Mouse (Mus musculus) regulatory T cell (primary cell): ENCODE results near the gene Vrk1.

Experiments
- in situ Hi-C: fragments of 300-600 bp; cut with MboI, MseI; formaldehyde crosslinking; loops from one replicate; pipeline ENCODE4 v1.15.1; 2025; ENCODE audit warnings: high pct_unique_total_duplicates

Vrk1 gene

DNA sequence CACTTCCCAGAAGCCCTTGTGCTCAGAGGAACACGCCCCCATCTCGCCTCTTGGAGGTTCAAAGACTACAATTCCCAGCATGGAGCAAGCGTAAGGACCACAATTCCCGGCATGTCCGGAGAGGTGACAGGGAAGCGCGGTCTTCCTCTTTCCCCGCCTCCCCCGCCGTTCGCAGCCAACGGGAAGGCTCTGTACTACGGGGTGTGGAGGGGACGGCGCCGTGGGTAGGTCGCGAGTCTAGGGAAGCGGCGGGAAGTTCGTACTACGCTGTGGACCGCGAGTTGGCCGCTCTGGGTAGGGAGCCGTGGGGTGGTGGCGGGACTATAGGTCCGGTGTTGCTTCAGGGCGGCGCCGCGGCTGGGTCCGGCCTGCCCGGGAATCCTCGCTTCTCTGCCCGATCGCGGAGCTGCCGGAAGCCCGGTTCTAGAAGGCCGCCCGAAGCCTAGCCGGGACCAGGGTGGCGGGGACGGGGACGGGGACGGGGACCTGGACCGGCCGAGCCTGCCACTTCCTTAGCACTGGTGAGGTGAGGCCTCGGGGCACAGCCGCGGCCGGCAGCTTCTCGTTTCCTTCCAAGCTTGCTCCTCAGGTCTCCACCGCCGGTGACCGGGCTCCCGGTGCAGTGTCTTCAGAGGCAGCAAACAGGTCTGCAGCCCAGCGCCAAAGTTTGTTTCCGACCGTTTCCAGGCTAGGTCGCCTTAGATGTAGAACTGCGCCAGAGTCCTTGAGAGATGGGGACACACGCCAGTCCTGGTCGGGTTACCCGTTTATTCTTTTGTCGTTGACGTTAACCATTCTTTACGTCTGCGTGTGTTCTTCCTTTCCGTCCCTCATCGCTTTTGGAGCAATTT is at the start of gene Vrk1:
TSS of gene Vrk1 (plus strand) at position 164 of the 851 bp plus-strand sequence.
- in situ Hi-C loops, result no loop called here

DNA sequence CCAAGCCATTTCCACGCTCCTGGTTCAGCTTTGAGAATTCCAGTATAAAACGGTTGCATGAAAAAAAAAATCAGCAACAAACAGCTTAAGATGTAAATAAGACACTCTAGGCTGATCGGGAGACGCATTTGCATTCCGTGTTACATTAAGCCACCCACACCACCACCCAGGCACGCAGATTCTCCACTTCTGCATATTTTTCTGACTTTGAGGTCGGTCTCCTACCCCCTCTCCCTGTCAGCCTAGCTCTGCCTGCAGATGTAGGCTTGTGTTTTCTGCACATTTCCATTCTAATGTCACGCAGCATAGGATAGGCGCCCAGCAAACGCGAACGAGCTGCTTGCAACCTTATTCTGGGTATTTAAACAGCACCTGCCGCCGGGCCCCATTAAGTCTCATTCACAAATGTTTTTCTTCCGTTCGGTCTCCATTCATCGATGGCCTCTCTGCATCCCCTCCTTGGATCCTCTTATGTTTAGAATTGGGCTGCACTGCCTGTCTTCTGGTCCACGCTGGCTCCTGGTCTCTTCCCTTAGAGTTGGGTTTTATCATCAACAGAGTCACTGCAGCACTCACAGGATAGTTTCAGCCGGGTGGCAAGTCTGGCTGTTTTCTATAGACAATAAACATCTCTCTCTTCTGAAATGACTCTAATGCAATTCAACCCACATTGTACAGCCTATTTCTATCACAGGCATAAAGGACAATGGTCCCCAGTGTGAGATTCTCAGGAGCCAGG is 49.3 kb upstream of the Vrk1 start:
- in situ Hi-C loops, result loop anchor here (5.0 kb wide), 1 partner anchor 67 kb away; no protein-coding TSS in a partner anchor

DNA sequence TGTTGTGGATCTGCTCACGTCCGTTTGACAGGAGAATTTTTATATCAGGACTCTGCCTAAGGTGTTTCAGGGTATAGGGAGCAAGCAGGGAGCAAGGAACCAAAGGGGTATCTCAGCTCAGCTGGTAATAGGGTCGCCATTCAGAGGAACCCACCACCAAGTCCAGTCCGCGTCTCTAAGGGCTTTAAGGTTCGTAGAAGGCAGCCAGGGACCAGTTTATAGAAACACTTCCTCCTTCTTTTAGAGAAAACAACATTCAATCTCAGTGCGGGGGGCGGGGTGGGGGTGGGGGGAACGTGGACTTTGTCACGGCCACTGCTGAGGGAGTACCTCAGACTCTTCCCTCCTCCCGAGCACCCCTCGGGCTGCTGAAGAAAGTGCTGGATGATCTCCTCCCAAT is 48.4 kb upstream of the Vrk1 start:
- in situ Hi-C loops, result loop anchor here (5.0 kb wide), 1 partner anchor 66 kb away; no protein-coding TSS in a partner anchor

DNA sequence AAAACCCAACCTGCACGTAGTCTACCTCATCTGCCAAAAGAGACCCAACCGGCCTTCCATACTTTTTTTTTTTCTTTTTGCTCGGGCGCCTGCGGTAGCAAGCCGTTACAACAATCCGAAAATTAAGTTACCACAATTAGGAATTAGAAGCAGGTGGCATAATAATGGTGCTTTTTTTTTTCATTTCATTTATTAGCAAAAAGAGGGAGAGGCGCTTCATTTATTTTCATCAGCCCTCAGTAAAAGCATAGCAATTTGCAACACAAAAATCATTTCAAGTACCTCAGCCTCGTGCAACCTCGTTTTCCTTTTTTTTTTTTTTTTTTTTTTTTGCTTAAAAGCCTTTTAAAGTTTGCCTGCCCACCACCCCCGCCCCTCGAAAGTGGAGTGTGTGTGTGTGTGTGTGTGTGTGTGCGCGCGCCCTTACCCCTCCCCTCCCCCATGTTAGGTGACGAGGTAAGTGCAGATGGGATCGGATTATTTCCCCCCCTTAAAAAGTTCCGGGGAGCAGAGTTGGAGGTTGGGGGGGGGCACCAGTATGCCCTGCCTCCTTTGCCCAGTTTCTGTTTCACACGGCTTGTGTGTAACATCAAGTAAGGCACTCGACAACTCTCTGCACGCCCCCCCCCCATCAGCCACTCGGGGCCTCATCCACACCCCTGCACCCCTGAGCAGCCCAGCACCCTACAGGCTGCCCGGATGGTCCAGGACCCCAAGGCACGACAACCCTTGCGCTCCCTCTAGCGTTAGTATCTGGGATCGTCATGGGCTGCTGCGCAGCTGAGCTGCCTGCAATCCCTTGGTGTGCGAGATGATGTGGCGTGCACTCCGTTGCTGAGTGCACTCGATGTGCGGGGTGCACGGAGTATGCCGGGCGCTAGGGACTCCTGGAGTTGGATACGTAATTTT is 47.7 kb upstream of the Vrk1 start:
- in situ Hi-C loops, result loop anchor here (5.0 kb wide), 1 partner anchor 65 kb away; no protein-coding TSS in a partner anchor

DNA sequence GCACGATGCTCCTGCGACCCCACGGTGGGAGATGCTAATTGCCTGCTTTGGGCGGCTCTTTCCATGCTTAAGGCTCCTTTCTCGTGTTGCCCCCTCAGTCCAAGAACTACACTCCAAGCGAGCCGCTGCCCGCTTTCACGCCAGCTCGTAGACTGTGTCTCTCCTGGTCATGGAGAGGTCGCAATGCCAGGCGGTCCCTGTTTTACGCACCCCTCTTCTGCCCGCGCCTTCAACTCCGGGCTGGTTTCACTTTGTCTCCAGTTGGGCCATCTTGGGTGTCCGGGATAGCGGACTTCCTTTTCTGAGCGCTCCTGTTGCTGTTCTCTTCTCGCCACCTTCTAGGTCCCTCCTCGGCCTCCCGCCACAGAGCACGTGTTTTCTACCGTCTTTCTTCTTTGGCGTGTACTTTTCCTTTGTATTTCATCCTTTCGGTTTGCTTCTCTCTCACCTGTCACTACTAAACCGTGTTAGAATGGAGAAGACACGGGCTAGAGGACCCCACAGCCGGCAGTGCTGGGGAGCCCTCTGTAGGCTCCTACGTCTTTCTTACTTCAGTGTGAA is 46.9 kb upstream of the Vrk1 start:
- in situ Hi-C loops, result loop anchor here (5.0 kb wide), 1 partner anchor 64 kb away; no protein-coding TSS in a partner anchor

DNA sequence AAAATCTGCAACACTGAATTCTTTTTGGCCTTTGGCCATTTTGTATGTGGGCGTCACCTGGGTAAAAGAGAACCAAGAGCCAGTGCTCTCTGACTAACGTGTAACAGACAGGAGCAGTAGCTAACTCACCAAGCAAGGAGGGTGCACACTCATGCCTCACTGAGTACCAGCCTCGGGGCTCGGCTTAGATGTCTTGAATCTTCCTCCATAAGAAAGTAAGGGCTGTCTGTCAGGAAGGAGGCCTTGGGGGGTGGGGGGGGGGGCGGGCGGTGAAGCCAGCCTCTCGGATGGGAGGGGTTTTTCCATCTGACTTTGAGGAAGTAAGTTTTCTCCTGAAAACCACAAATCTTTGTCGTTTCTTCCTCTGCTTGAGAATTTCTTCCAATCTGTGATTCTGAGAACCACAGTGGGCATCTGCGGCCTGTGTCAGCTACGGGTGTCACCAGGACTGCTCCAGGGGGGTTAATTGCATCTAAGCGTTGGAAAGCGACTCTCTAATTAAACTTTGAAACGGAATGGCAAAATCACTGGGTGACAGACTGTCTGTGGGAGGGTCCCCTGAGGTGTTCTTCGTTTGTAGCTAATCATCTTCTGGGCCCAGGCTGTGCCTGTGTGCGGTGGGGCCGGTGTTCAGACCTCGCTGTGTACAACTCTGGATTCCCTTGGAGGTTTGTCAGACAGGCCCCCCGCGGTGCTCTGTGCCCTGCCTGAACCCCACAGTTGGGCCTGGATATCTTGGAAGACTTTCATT is 43.0 kb upstream of the Vrk1 start:
- in situ Hi-C loops, result no loop called here

DNA sequence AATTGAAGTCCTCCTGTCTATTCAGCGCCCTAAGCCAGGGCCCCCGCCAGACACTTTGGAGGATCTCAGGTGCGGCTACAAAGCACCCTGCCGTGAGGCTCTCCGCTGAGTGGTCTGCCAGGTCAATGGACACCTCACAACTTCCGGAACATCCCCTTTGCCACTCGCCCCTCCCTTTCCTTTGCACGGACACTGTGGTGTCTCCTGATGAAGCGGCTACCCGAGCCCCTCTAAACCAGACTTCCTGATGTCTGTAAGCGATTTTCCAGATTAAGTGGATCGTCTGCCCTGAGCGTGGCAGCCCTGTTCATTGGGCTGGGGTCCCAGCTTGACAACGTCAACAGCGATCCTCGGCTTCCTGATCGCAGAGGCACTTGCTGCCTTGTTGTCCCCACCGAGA is 42.2 kb upstream of the Vrk1 start:
- in situ Hi-C loops, result no loop called here

DNA sequence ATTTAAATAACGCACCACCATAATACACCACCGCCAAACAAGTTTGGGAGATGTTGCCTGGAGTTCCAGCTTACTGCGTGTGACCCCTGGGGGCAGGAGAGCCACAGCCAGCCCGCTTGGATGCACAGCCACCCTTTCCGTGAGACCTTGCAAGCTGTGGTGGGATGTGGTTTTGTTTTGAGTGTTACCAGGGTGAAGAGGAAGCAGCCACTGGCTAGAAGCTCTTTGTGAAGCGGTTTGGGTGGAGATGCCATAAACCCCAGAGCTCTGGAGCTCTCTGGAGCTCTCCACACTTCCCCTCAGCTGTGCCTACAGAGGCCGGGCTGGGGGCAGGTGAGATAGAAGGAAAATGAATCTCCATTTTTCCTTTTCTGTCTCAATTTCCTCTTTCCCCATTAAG is 38.8 kb upstream of the Vrk1 start:
- in situ Hi-C loops, result no loop called here

DNA sequence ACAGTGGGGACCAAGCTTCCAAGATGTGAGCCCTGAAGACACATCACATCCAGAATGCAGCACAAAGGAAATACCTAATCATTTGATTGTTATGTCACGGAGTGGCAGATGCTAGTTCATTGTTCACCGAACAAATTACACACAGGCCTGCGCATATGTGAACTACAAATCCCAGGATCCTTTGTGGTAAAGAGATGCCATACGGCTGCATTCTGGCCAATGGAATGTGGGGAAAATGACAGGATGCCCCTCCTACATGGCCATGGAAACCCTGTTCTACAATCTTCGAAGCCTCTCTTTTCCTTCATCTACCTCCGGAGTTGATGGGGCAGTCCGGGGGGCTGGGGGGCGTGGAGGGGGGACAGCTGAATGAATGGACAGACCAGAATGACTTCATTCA is 37.4 kb upstream of the Vrk1 start:
- in situ Hi-C loops, result no loop called here

DNA sequence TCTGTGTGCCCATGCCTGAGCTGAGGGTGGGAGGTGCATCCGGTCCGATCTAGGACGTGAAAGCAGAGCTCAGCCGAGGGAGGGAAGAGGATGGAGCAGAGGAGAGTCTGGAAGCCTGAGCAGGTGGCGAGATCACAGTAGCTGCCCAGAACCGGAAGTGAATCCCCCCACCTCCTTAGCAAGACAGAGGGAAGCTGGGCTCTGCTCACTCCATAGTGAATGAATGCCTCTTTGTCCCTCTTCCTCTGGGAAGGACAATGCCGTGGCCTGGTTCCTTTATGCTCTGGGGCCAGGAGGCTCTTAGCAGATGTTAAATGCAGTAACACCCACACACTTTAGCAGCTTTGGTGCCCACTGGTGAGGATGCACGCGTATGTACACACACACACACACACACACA is 36.3 kb upstream of the Vrk1 start:
- in situ Hi-C loops, result no loop called here

DNA sequence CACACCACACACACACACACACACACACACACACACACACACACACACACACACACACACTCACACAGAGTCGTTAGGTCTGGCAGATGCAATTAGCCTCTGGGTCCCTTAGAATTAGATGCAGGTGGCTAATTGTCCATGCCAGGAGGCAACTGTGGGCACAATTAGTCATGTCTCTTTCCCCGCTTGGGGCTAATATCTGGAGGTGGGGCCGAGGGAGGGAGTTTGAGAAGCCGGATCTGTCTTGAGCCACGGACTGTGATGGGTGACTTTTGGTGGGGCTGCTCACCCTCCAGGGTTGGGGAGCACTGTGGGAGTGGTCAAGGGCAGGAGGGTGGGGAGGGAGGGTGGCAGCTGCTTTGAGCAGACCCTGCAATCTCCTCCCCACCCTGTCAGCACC is 35.9 kb upstream of the Vrk1 start:
- in situ Hi-C loops, result no loop called here

DNA sequence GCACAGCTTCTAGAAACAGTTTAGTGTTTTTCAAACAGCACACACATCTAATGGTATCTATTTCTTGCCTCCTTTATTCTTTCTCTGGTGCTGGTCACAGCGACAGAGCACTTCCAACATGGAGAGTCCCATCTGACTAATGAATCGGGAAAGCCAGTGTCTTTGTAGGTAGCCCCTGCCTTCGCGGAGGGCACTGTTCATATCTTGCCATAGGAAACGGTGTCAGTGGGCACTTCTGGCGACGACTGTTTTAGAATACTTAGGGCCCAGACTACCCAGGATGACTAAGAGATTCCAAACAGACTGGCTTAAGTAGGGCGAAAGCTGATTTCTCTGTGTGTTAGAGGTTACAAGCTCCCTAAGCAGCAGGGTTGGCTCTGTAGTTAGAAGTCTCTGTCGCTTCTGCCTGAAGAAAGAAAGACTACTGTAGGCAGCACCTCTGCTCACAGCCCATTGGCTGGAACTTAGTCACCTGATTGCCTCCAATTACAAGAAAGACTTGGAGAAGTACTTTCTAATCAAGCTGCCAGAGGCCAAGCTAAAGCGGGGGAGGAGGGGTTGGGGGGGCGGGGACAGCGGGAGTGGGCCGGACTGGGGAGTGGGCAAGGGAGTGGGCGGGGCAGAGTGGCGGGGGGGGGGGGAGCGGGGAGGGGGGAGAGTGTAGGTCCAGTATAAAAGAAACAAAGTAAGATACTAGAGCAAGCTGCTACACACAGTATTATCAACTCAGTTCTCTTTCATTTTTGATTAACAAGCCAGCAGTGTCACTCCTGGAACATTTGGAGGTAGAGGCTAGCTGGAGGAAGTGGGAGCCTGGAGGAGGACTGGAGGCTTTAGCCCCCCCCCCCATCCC is 28.7 kb upstream of the Vrk1 start:
- in situ Hi-C loops, result loop anchor here (10.0 kb wide), 1 partner anchor 73 kb away; no protein-coding TSS in a partner anchor

DNA sequence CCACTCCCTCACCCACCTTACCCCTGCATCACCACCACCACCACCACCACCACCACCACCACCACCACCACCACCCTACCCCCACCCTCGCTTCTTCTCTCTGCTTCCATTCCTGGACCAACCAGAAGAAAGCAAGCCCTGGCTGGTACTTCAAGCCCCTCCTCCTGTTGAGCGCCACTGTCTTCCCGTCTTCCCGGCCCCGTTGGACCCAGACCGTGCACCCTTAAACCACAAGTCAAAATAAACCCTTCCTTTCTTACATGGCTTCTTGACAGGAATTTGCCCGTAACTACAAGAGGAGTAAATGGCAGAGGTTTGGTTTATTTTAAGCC is 28.1 kb upstream of the Vrk1 start:
- in situ Hi-C loops, result loop anchor here (10.0 kb wide), 1 partner anchor 73 kb away; no protein-coding TSS in a partner anchor

DNA sequence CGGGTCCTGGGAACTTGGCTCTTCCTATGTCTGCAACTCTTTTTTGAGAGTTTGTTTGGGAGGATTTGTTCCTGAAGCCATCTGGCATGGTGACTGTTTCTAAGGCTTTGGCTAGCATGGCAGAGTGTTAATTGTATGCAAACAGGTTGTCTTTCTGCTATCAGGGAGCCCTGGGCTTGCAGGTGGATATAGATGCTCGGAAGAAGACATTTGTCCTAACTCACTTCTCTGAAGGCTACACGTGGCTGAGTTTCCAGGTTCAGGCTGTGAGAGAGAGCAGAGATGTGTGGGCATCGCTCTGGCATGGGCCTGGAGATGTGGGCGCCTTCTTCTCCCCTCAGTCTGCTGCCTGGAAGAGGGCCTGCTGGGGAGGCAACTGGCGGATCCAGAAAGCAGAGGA is 27.4 kb upstream of the Vrk1 start:
- in situ Hi-C loops, result loop anchor here (10.0 kb wide), 1 partner anchor 72 kb away; no protein-coding TSS in a partner anchor

DNA sequence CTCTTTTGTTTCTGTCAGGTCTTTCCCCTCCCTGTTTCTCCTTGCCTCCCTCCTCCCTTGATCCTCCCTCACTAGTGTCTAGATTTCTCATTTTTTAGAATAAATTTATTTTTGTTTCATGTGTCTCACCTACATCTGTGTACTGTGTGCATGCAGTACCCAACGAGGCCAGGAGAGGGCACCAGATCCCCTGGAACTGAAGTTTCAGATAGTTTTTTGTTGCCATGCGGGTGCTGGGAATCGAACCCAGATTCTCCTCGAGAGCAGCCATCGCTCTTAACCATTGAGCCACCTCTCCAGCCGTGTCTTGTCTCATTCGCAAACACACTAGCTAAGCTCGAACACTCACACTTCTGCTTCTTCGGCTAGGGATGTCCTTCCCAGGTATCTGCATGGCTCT is 26.5 kb upstream of the Vrk1 start:
- in situ Hi-C loops, result loop anchor here (10.0 kb wide), 1 partner anchor 71 kb away; no protein-coding TSS in a partner anchor

DNA sequence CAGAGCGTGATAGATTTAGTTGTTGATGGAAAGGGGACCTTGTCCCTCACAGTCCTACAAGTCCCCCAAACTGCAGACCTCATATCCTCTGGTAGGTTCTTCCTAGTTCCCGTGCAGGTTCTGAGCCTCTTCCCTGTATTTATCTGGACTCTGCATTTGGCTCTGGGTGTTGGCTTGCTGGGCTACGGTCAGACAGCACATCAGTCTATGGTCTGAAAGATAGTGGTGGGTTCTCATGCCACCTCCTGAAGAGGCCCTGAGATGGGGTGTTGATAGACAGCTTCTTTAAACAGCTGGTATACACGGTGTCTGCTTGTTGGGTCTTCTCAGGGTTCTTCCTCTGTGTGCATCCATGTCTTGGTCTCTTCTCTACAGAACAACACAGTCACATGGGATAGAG is 21.6 kb upstream of the Vrk1 start:
- in situ Hi-C loops, result loop anchor here (10.0 kb wide), 1 partner anchor 66 kb away; no protein-coding TSS in a partner anchor

DNA sequence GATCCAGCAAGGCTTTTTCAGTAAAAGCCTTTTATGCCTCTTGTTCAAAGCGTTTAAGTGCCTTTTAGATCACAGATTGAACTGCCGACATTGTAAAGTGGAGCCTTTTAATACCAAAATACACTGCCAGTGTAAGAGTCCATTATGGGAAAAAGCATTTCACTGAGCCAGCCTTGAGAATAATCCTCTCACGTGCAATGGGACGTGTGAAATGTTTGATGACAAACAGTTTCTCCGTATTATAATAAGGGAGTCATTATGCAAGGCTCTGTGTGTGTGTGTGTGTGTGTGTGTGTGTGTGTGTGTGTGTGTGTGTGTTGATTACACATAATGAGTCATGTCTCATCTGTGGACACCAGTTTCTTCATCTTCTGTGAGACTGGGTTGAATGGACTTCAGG is 17.3 kb upstream of the Vrk1 start:
- in situ Hi-C loops, result no loop called here

DNA sequence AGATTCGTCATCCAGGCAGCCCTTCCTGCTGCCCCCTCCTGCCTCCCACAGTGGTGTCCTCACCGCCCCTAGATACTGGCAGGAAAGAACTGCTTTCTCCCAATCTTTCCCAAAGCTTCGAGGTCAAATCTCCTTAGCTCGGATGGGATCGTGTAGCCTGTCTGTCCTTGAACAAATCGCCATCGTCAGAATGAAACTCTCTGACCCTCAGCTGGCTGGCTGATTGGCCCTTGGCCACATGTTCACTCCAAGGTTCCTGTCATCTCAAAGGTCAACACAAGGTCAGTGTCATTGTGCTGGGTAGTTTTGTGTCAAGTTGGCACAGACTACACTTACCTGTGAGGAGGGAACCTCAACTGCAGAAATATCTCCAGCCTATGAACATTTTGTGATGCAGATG is 16.7 kb upstream of the Vrk1 start:
- in situ Hi-C loops, result no loop called here

DNA sequence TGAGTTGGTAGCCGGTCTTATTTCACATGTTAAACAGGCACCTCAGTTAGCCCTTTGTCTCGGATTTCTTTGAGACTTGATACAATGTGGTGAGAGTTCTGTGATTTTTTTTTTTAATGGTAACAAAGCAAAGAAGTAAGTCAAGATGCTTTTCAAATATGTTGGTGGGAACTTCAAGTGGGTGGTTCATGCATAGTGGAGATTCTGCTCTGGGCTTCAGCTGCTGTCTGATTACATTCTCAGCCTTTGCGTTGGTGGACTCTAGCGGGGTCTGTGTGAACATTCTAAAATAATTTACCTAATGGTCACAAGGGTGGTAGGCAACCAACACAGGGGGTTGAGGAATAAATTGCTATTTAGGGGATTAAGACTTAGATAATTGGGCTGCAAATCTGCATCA is 14.1 kb upstream of the Vrk1 start:
- in situ Hi-C loops, result no loop called here
